8 mouse cellular contexts compared by ENCODE assay signal in genomic region chr7:97747787-97748497, GRCm38 (mm10). TPM values are rescaled to one million over a fixed set of nuclear protein-coding genes. Genes with fewer than 3 reads are reported as not detected.
DNase-seq lines count a peak whose midpoint lies in the region; ATAC-seq lines count a peak whose summit lies in the region.

No protein-coding gene starts in this region.

- H3K36me3 ChIP-seq in intestine, embryonic 14.5 days (ENCODE audit: control insufficient read depth, insufficient read depth, low read length), result no peaks in the 10 kb centered on the region

- peak overlapping the region; percentile 24 for H3K4me2 ChIP-seq in intestine, embryonic 14.5 days (ENCODE audit: low read length)

- H3K4me1 ChIP-seq in intestine, embryonic 14.5 days (replicated peaks; ENCODE audit: control insufficient read depth, insufficient read depth, low read length), result no peaks in the 10 kb centered on the region

- peak; percentile 83 for DNase-seq in adipocyte (ENCODE audit: low spot score)
- DNase-seq in embryo, embryonic 11 days, result peak; percentile 91
- peak; percentile 80 for DNase-seq in gastrocnemius, postnatal 25 days
- peak; percentile 90 for DNase-seq in intestine, embryonic 14.5 days (ENCODE audit: low spot score)
- DNase-seq in left cerebral cortex, postnatal 14 days (ENCODE audit: low spot score in 2 of 2), result peak; percentile 86 to 87
- DNase-seq in right cerebral cortex, postnatal 25 days, result peak; percentile 81
- DNase-seq in urinary bladder, postnatal 4 days (ENCODE audit: low spot score in 2 of 2), result peak; percentile 79 to 87

- no peak overlapping the region for H3K4me3 ChIP-seq in intestine, embryonic 14.5 days (ENCODE audit: low read depth, low read length)

- ATAC-seq in intestine, embryonic 14.5 days (replicated peaks; ENCODE audit: low FRiP score, low TSS enrichment, low read depth), result peak; percentile 69; the same call in 1 of the 2 replicates
- peak; percentile 53 for ATAC-seq in megakaryocyte-erythroid progenitor cell, adult 5-6 weeks (replicated peaks; ENCODE audit: low FRiP score, low TSS enrichment, poor library complexity, severe bottlenecking)

- no peaks in the 10 kb centered on the region for H3K9me3 ChIP-seq in intestine, embryonic 14.5 days (ENCODE audit: control insufficient read depth, low read length)

- no peak overlapping the region for H3K27ac ChIP-seq in intestine, embryonic 14.5 days (ENCODE audit: low read depth)

- 25% methylated on average over 28 of the region's 28 CpGs for WGBS in intestine, embryonic 14.5 days

- no peak overlapping the region for H3K9ac ChIP-seq in intestine, embryonic 14.5 days (ENCODE audit: low read length)

- no peaks in the 10 kb centered on the region for H3K27me3 ChIP-seq in intestine, embryonic 14.5 days (replicated peaks; ENCODE audit: control insufficient read depth, insufficient read depth, low read length)

- intact Hi-C loops in left cerebral cortex, postnatal 14 days (cut with DNase I), result loop anchor here (5.0 kb wide), 2 partner anchors 94 to 369 kb away; partner anchors contain the start of gene Myo7a

RNA-seq across cellular contexts. Expression of gene Aqp11, which starts 9.9 kb away (rescaled TPM):
- total RNA-seq in gastrocnemius, postnatal 25 days (2021), result 1 to 10 TPM in 1 of 2 experiments, under 1 TPM in 1; 0.82 to 1.2 TPM
- polyA plus RNA-seq in intestine, embryonic 14.5 days (2014; fragmentation: Nextera tagmentation; extraction: Ambion mirVana), result 19.7 and 26.3 TPM in 2 replicates
- 10 to 100 TPM; 22.9 to 23.6 TPM for total RNA-seq in left cerebral cortex, postnatal 14 days (2021)
- 16.4 and 23.0 TPM in 2 replicates for total RNA-seq in megakaryocyte-erythroid progenitor cell, adult 5-6 weeks (2014; fragmentation: Nextera tagmentation)
- 6.9 and 8.5 TPM in 2 replicates for total RNA-seq in megakaryocyte-erythroid progenitor cell, adult 5-6 weeks (2017)

RNA-seq across cellular contexts. Expression of gene Pak1, which starts 40.4 kb away (rescaled TPM):
- 10 to 100 TPM; 20.3 to 27.7 TPM for total RNA-seq in gastrocnemius, postnatal 25 days (2021)
- 39.3 and 42.8 TPM in 2 replicates for polyA plus RNA-seq in intestine, embryonic 14.5 days (2014; fragmentation: Nextera tagmentation; extraction: Ambion mirVana)
- 100 to 1,000 TPM; 272 to 273 TPM for total RNA-seq in left cerebral cortex, postnatal 14 days (2021)
- total RNA-seq in megakaryocyte-erythroid progenitor cell, adult 5-6 weeks (2014; fragmentation: Nextera tagmentation), result 6.9 and 8.2 TPM in 2 replicates
- total RNA-seq in megakaryocyte-erythroid progenitor cell, adult 5-6 weeks (2017), result 13.9 and 20.3 TPM in 2 replicates

RNA-seq across cellular contexts. Expression of gene Clns1a, which starts 51.5 kb away (rescaled TPM):
- total RNA-seq in gastrocnemius, postnatal 25 days (2021), result 10 to 100 TPM; 27.3 to 28.9 TPM
- 187 and 198 TPM in 2 replicates for polyA plus RNA-seq in intestine, embryonic 14.5 days (2014; fragmentation: Nextera tagmentation; extraction: Ambion mirVana)
- 10 to 100 TPM; 73.5 to 77.2 TPM for total RNA-seq in left cerebral cortex, postnatal 14 days (2021)
- total RNA-seq in megakaryocyte-erythroid progenitor cell, adult 5-6 weeks (2014; fragmentation: Nextera tagmentation), result 118 and 121 TPM in 2 replicates
- total RNA-seq in megakaryocyte-erythroid progenitor cell, adult 5-6 weeks (2017), result 181 and 238 TPM in 2 replicates

Comparison
In these comparisons a context has a peak if more than half of its experiments do, and no peak if none do; other contexts are left out.
1. RNA of gene Pak1, which starts 40.4 kb away (total RNA-seq): 272 to 273 TPM in left cerebral cortex, postnatal 14 days; 20.3 to 27.7 TPM in gastrocnemius, postnatal 25 days and 6.9 to 20.3 TPM in megakaryocyte-erythroid progenitor cell, adult 5-6 weeks; every median in the first group is over 4 times any median in the second.
2. Peak in every context shown above with its lines, with median percentiles within 50 percentile points of each other: DNase-seq.